Mouse (Mus musculus): ENCODE measurements around the gene Rps6kb2. TPM values are rescaled to one million over a fixed set of nuclear protein-coding genes. Genes with fewer than 3 reads are reported as not detected.

Rps6kb2 gene
- total RNA-seq, 2 experiments from 2014 or later: 34.5 to 45.1 TPM

DNA sequence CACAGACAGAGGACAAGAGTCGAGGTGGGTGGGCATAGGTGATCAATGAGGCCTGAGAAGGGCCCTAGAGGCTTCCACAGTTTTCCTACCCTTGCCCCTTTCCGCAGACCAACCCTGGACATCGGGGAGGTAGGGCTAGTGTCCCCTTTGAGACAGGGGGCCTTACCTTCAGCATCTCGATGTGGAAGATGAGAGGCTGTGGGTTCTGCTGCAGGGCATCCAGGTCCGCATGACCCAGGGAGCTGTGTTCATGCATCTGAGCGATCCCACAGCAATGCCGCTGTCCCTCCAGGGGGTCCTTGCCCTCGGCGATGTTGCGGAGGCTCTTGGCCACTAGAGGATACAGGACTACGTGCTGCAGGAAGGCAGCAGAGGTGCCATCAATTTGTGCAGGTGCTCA, 47.3 kb downstream of the Rps6kb2 start:
- no peak for DNase-seq

DNA sequence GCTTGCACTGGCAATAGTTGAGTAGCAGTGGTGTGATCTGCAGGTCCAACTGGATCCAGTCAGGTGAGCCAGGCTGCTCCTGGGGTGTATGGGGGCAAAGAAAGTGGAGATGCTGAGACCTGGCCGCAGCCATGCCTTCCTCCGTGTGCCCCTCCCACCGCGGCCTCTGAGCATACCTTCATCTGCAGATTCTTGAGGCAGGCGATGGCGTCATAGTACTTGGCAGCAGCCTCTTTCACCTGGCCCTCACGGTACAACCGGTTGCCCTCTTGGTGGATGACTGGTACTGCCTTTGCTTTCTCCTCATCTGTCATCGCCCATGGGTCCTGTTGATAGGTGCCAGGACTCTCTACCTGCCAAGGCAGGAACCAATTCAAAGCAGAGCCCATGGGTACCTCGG, 48.0 kb downstream of the Rps6kb2 start:
- DNase-seq: no peak

DNA sequence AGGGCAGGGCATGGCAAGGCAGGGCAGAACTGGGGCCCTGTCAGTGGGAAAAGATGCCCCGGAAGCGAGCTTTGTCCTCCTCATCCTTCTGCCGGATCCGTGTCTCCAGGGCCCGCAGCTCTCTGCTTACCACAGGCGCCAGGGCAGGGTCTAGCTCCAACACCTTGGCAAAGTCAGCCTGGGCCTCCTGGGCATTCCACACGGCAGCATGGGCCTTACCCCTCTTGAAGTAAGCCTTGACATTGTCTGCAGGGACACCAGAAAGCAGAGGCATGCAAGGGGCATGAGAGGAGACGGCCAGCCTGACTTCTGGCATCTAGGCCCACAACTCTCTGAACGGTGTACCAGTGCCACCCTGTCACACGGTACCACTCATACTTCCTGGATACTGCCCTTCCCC, 48.6 kb downstream of the Rps6kb2 start:
- no peak for DNase-seq

DNA sequence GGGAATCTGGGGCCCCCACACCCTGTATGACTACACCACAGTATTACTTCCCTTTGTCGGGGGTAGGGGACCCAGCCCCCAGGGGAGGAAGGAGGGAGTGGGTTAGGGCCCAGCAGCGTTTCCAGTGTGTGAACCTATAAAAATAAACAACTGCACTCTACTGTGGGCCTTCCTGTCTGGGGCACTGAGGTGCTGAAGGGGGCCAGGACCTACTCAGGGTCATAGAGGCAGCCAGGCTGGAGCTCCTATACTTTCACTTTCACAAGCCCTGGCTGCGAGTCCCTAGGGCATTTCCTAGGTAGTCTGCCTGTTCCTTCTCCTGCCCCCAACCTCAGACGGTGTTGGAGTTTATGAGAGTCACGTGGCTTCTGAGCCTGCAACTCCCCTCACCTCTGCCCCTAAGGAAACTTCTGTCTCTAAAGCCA, 49.3 kb downstream of the Rps6kb2 start:
- no peak for DNase-seq

DNA sequence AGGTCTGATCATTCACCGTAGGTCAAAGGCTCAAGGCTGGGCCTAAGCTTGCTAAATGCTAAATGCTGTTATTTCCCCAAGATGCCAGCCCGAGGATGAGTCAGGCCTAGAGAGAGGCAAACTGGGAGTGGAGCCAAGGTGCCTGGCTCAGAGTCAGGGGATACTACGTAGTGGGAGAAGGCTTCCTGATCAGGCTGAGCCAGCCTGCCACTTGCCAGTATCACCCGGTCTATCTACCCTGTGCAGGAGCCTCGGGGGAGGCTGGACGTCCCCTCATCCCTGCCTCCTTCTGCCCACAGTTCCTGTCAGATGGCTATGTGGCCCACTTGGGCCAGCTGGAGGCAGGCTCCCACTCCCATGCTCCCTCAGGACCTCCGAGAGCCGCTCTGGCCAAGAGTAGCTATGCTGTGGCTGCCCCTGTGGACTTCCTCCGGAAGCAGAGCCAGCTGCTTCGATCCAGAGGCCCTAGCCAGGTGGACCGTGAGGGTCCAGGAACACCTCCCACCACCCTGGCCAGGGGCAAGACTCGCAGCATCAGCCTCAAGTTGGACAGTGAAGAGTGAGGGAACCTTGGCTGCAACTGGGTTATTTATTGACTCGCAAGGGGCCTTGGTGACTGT, 49.9 kb downstream of the Rps6kb2 start:
- DNase-seq: peak; percentile 74 to 81

DNA sequence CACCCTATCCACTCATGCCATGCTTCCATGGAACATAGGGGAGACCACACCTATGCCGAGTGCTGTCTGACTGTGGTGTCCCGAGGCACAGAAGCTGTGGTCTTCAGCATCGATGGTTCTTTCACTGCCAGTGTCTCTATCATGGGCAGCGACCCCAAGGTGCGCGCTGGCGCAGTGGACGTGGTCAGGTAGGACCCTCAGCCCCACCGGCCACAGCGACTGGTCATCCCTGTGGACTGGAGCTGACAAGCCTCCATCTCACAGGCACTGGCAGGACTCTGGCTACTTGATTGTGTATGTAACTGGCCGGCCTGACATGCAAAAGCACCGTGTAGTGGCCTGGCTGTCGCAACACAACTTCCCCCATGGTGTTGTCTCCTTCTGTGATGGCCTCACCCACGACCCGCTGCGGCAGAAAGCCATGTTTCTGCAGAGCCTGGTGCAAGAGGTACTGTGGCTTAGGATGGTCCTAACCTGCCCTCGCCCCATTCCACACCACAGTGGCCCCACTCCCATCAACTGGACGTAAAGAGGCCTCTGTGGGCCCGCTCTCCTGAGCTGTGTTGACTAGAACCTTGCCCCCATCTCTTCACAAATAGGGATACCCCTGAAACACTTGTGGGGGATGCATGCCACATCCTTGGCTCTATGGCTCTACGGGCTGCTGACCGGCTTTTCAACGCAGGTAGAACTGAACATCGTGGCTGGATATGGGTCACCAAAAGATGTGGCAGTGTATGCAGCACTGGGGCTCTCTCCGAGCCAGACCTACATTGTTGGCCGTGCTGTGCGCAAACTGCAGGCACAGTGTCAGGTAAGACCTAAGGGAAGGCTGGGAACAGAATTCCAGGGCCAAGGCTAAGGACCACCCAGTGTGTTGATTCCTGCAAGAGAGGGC, 50.8 kb downstream of the Rps6kb2 start:
- no peak for DNase-seq

DNA sequence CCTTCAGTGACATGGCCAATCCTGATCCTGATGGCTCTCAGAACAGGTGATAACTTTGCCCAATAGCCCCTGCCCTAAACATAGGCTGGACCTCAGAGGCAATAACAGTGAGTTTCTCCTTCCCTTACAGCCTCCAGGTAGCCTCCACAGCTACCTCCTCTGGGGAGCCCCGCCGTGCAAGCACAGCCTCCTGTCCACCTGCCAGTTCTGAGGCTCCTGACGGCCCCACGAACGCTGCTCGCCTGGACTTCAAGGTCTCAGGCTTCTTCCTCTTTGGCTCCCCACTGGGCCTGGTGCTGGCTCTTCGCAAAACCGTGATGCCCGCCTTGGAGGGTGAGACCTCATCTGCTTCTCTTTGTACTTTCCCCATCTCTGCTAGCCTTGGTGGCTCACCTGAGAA, 54.6 kb downstream of the Rps6kb2 start:
- no peak for DNase-seq

DNA sequence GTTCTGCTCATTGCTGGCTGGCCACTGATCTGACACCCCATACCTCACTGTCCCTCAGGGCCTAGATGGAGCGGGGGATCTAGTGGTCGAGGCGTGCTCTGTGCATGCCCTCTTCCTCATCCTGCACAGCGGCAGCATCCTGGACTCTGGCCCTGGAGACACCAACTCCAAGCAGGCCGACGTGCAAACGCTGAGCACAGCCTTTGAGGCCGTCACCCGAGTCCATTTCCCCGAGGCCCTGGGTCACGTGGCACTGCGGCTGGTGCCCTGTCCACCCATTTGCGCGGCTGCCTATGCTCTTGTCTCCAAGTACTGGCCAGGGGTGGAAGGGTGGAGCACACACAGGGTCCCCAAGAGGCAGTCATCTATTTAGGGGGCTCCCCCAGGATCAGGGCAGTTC, 56.5 kb downstream of the Rps6kb2 start:
- no peak for DNase-seq

DNA sequence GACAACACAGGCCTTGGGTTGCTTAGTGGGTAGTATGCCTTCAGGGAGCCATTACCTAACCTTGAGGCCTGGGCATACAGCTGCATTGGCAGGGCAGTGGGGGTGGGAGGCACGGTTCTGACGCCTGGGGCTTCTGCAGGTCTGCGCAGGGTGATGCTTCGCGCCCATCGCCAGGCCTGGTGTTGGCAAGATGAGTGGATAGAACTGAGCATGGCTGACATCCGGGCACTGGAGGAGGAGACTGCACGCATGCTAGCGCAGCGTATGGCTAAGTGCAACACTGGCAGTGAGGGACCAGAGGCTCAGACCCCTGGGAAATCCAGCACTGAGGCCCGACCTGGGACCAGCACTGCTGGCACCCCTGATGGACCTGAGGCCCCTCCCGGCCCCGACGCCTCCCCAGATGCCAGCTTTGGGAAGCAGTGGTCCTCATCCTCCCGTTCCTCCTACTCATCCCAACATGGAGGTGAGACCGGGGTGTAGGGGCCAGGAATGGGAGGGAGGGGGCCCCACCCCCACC, 58.4 kb downstream of the Rps6kb2 start:
- DNase-seq: no peak

Other genes with a start within 250 kb of the Rps6kb2 start
- gene Aldh3b1, start 233.5 kb downstream of the Rps6kb2 start, total RNA-seq (2021): 1 to 10 TPM; 2.8 to 3.0 TPM
- gene Unc93b1, start 228.2 kb downstream of the Rps6kb2 start, total RNA-seq (2021): 10 to 100 TPM; 14.2 to 14.5 TPM
- not detected for gene Aldh3b3, start 204.7 kb downstream of the Rps6kb2 start, total RNA-seq (2021)
- under 1 TPM; 0.72 to 0.86 TPM for gene Aldh3b2, start 191.0 kb downstream of the Rps6kb2 start, total RNA-seq (2021)
- 1 to 10 TPM; 1.4 TPM for gene Acy3, start 176.8 kb downstream of the Rps6kb2 start, total RNA-seq (2021)
- gene Tbx10, start 170.6 kb downstream of the Rps6kb2 start, total RNA-seq (2021): not detected
- gene Nudt8, start 162.8 kb downstream of the Rps6kb2 start, total RNA-seq (2021): 10 to 100 TPM in 1 of 2 experiments, 1 to 10 TPM in 1; 8.2 to 11.1 TPM
- gene Gm49405, start 162.7 kb downstream of the Rps6kb2 start, total RNA-seq (2021): 1 to 10 TPM; 1.4 to 2.1 TPM
- gene Doc2g, start 160.0 kb downstream of the Rps6kb2 start, total RNA-seq (2021): 1 to 10 TPM; 4.2 to 4.4 TPM
- 100 to 1,000 TPM; 238 to 250 TPM for gene Ndufv1, start 150.5 kb downstream of the Rps6kb2 start, total RNA-seq (2021)
- 100 to 1,000 TPM; 377 to 393 TPM for gene Gstp1, start 125.4 kb downstream of the Rps6kb2 start, total RNA-seq (2021)
- gene Gstp2, start 117.3 kb downstream of the Rps6kb2 start, total RNA-seq (2021): 10 to 100 TPM; 36.3 to 43.5 TPM
- not detected for gene Gstp3, start 103.8 kb downstream of the Rps6kb2 start, total RNA-seq (2021)
- not detected for gene Cabp2, start 81.8 kb downstream of the Rps6kb2 start, total RNA-seq (2021)
- gene Cdk2ap2, start 66.2 kb downstream of the Rps6kb2 start, total RNA-seq (2021): 10 to 100 TPM; 29.7 to 46.0 TPM
- 100 to 1,000 TPM; 169 to 174 TPM for gene Pitpnm1, start 63.4 kb downstream of the Rps6kb2 start, total RNA-seq (2021)
- gene Aip, start 37.5 kb downstream of the Rps6kb2 start, total RNA-seq (2021): 100 to 1,000 TPM; 108 to 128 TPM
- under 1 TPM; 0.10 TPM for gene Gpr152, start 23.6 kb downstream of the Rps6kb2 start, total RNA-seq (2021)
- under 1 TPM; 0.17 to 0.28 TPM for gene Cabp4, start 19.3 kb downstream of the Rps6kb2 start, total RNA-seq (2021)
- 10 to 100 TPM; 83.8 to 90.0 TPM for gene Coro1b, start 14.7 kb downstream of the Rps6kb2 start, total RNA-seq (2021)
- 1 to 10 TPM; 1.6 to 3.8 TPM for gene Ptprcap, start 9.8 kb downstream of the Rps6kb2 start, total RNA-seq (2021)
- 1 to 10 TPM; 7.1 to 9.9 TPM for gene Carns1, start 12.1 kb upstream of the Rps6kb2 start, total RNA-seq (2021)
- gene Tbc1d10c, start 27.9 kb upstream of the Rps6kb2 start, total RNA-seq (2021): 1 to 10 TPM in 1 of 2 experiments, under 1 TPM in 1; 0.56 to 1.3 TPM
- 100 to 1,000 TPM; 255 to 265 TPM for gene Ppp1ca, start 28.7 kb upstream of the Rps6kb2 start, total RNA-seq (2021)
- 1 to 10 TPM; 5.5 to 7.1 TPM for gene Rad9a, start 38.3 kb upstream of the Rps6kb2 start, total RNA-seq (2021)
- gene Clcf1, start 50.9 kb upstream of the Rps6kb2 start, total RNA-seq (2021): under 1 TPM; 0.32 to 0.83 TPM
- not detected for gene AC109138.7, start 51.0 kb upstream of the Rps6kb2 start, total RNA-seq (2021)
- 10 to 100 TPM; 12.4 to 16.6 TPM for gene Pold4, start 68.5 kb upstream of the Rps6kb2 start, total RNA-seq (2021)
- gene Ssh3, start 105.8 kb upstream of the Rps6kb2 start, total RNA-seq (2021): 10 to 100 TPM; 53.4 to 59.5 TPM
- gene Ankrd13d, start 119.8 kb upstream of the Rps6kb2 start, total RNA-seq (2021): 10 to 100 TPM; 65.2 to 66.9 TPM
- gene Grk2, start 142.9 kb upstream of the Rps6kb2 start, total RNA-seq (2021): 100 to 1,000 TPM; 195 to 208 TPM
- 10 to 100 TPM; 82.4 to 85.3 TPM for gene Kdm2a, start 234.9 kb upstream of the Rps6kb2 start, total RNA-seq (2021)

Measured in layer of hippocampus, postnatal 36 days (tissue).